Mouse (Mus musculus) hindbrain, embryonic 13.5 days (tissue): Measurements from ENCODE around the gene Psmc5. TPM values are rescaled to one million over a fixed set of nuclear protein-coding genes. Genes with fewer than 3 reads are reported as not detected.
A peak's percentile ranks its signal among the peaks of the same experiment; 100 is the strongest.
"Not testable (repeated sequence)": the region's sequence is repeated elsewhere in the genome, so short reads cannot be mapped to it uniquely, and the experiment has no call there.

ENCODE experiments used
- ATAC-seq: fragments of 200-750 bp; cut with Nextera tagmentation; 2 replicates; pipeline ENCODE4 v1.8.0; 2017; ENCODE audit warnings: moderate TSS enrichment; ENCODE audit not compliant: low FRiP score
- H3K27ac ChIP-seq: fragments of 300-500 bp; sonication (generic); 2 replicates; pipeline ENCODE4 v1.5.1; 2015; ENCODE audit warnings: inconsistent platforms, mild to moderate bottlenecking, moderate library complexity
- H3K27me3 ChIP-seq: fragments of 300-500 bp; sonication (generic); 2 replicates; pipeline ENCODE4 v1.6.1; 2015; ENCODE audit warnings: mild to moderate bottlenecking, inconsistent platforms
- H3K36me3 ChIP-seq: fragments of 300-500 bp; sonication (generic); 2 replicates; pipeline ENCODE4 v1.6.1; 2015; ENCODE audit warnings: mild to moderate bottlenecking, inconsistent platforms
- H3K4me1 ChIP-seq: fragments of 300-500 bp; sonication (generic); replicated peaks from 2 replicates; pipeline ENCODE4 v1.6.1; 2015; ENCODE audit warnings: inconsistent platforms
- H3K4me2 ChIP-seq: fragments of 300-500 bp; sonication (generic); 2 replicates; pipeline ENCODE4 v1.6.1; 2015; ENCODE audit warnings: inconsistent platforms, mild to moderate bottlenecking, moderate library complexity
- H3K4me3 ChIP-seq: fragments of 300-500 bp; sonication (generic); 2 replicates; pipeline ENCODE4 v1.5.1; 2015; ENCODE audit warnings: mild to moderate bottlenecking, inconsistent platforms
- H3K9ac ChIP-seq: fragments of 300-500 bp; sonication (generic); 2 replicates; pipeline ENCODE4 v1.6.1; 2015; ENCODE audit warnings: mild to moderate bottlenecking, inconsistent platforms
- H3K9me3 ChIP-seq: fragments of 300-500 bp; sonication (generic); 2 replicates; pipeline ENCODE4 v1.6.1; 2016; ENCODE audit warnings: inconsistent platforms
- WGBS: fragments of 180-500 bp; shearing (Covaris S2); methylation state at CpG from one replicate; pipeline ENCODE4 v1.1.7; 2015; 5-methylcytosine and 5-hydroxymethylcytosine counted together
- polyA plus RNA-seq: library from polyadenylated mRNA; unstranded; fragments of >200 nt; fragmentation: Nextera tagmentation; extraction: Ambion mirVana; gene quantifications from 2 replicates; pipeline ENCODE4 v1.2.1, GENCODE M21; 2015

The Psmc5 gene
- 339 and 341 TPM in 2 replicates for polyA plus RNA-seq

GRCm38 (mm10) chr11:106255685-106256451, at the start of gene Psmc5, which contains the start of gene Ftsj3:
Psmc5 (plus strand) TSS chr11:106256154.
Ftsj3 (minus strand) TSS chr11:106256079.
- Histone ChIP-seq H3K27ac (peak within 1 kb of the TSS; percentile 90), H3K36me3 (peaks cover 50% of the 10 kb centered on the region), H3K4me3 (peak within 1 kb of the TSS; percentile 84), H3K9me3 (no peaks in the 10 kb centered on the region), H3K4me2 (peak within 1 kb of the TSS; percentile 99), H3K27me3 (no peaks in the 10 kb centered on the region), H3K9ac (peak within 1 kb of the TSS; percentile 88), H3K4me1 (peaks cover 29% of the 10 kb centered on the region)
- WGBS: under 1% methylated on average over 42 of the region's 42 CpGs
- peak; percentile 97 for ATAC-seq

GRCm38 (mm10) chr11:106212771-106213170, 43.2 kb upstream of the Psmc5 start:
- Histone ChIP-seq H3K4me2 (no peak overlapping the region), H3K4me1 (peaks cover 18% of the 10 kb centered on the region), H3K9ac (0 out of 2 replicates have a peak overlapping the region, but pooled peaks have one; percentile 2), H3K27me3 (no peaks in the 10 kb centered on the region), H3K36me3 (peaks cover 52% of the 10 kb centered on the region), H3K4me3 (no peak overlapping the region), H3K27ac (no peak overlapping the region), H3K9me3 (no peaks in the 10 kb centered on the region)
- WGBS: 94% methylated on average over 8 of the region's 8 CpGs
- ATAC-seq: no peak

GRCm38 (mm10) chr11:106214856-106215255, 41.1 kb upstream of the Psmc5 start:
- H3K27me3 ChIP-seq: no peaks in the 10 kb centered on the region
- 92% methylated on average over 5 of the region's 5 CpGs for WGBS
- peak overlapping the region; percentile 96 for H3K4me3 ChIP-seq
- peaks cover 32% of the 10 kb centered on the region for H3K36me3 ChIP-seq
- H3K9me3 ChIP-seq: no peaks in the 10 kb centered on the region
- H3K9ac ChIP-seq: peak overlapping the region; percentile 97; the same call in 1 of the 2 replicates
- no peak overlapping the region for H3K27ac ChIP-seq
- no peak for ATAC-seq
- peak overlapping the region; percentile 68 for H3K4me2 ChIP-seq
- peaks cover 35% of the 10 kb centered on the region for H3K4me1 ChIP-seq

GRCm38 (mm10) chr11:106215450-106215859, 40.5 kb upstream of the Psmc5 start:
- Histone ChIP-seq H3K27me3 (no peaks in the 10 kb centered on the region), H3K9ac (peak overlapping the region; percentile 97), H3K4me1 (peaks cover 41% of the 10 kb centered on the region), H3K9me3 (no peaks in the 10 kb centered on the region), H3K27ac (peak overlapping the region; percentile 94; the same call in 1 of the 2 replicates), H3K36me3 (peaks cover 26% of the 10 kb centered on the region), H3K4me2 (peak overlapping the region; percentile 68), H3K4me3 (peak overlapping the region; percentile 96)
- 31% methylated on average over 7 of the region's 7 CpGs for WGBS
- ATAC-seq: no peak

GRCm38 (mm10) chr11:106215927-106216729, 39.8 kb upstream of the Psmc5 start, which contains the start of gene Ccdc47:
Ccdc47 (minus strand) TSS chr11:106216344.
- under 1% methylated on average over 46 of the region's 46 CpGs for WGBS
- Histone ChIP-seq H3K4me3 (peak within 1 kb of the TSS; percentile 96), H3K4me1 (peaks cover 46% of the 10 kb centered on the region), H3K27me3 (no peaks in the 10 kb centered on the region), H3K27ac (peak within 1 kb of the TSS; percentile 94), H3K9ac (peak within 1 kb of the TSS; percentile 97), H3K9me3 (no peaks in the 10 kb centered on the region), H3K36me3 (peaks cover 20% of the 10 kb centered on the region), H3K4me2 (peak within 1 kb of the TSS; percentile 72)
- peak; percentile 99 for ATAC-seq

- peak within 1 kb of the TSS; percentile 96 for H3K4me3 ChIP-seq
- H3K9me3 ChIP-seq: no peaks in the 10 kb centered on the region
- peak within 1 kb of the TSS; percentile 72 for H3K4me2 ChIP-seq
- H3K27ac ChIP-seq: peak within 1 kb of the TSS; percentile 94
- H3K4me1 ChIP-seq: peaks cover 47% of the 10 kb centered on the region
- peak within 1 kb of the TSS; percentile 97 for H3K9ac ChIP-seq
- peak; percentile 97 for ATAC-seq
- H3K27me3 ChIP-seq: no peaks in the 10 kb centered on the region
- peaks cover 13% of the 10 kb centered on the region for H3K36me3 ChIP-seq
- under 1% methylated on average over 69 of the region's 70 CpGs for WGBS
These were observed 39.0 kb upstream of the Psmc5 start, which contains the start of gene Ddx42 for GRCm38 (mm10) chr11:106216730-106217490. Ddx42 (plus strand) TSS chr11:106216926.

- H3K9me3 ChIP-seq: no peaks in the 10 kb centered on the region
- H3K4me1 ChIP-seq: peaks cover 37% of the 10 kb centered on the region
- peaks cover 19% of the 10 kb centered on the region for H3K36me3 ChIP-seq
- no peak overlapping the region for H3K4me2 ChIP-seq
- no peak for ATAC-seq
- H3K9ac ChIP-seq: no peak overlapping the region
- H3K27me3 ChIP-seq: no peaks in the 10 kb centered on the region
- H3K27ac ChIP-seq: no peak overlapping the region
- 94% methylated on average over 3 of the region's 3 CpGs for WGBS
- H3K4me3 ChIP-seq: no peak overlapping the region
These were observed 35.4 kb upstream of the Psmc5 start for GRCm38 (mm10) chr11:106220603-106221002.

GRCm38 (mm10) chr11:106233978-106234377, 22.0 kb upstream of the Psmc5 start:
- H3K4me1 ChIP-seq, H3K4me2 ChIP-seq, H3K9ac ChIP-seq, H3K4me3 ChIP-seq, H3K9me3 ChIP-seq, H3K27ac ChIP-seq, H3K27me3 ChIP-seq, ATAC-seq: not testable (repeated sequence)
- WGBS: 81% methylated on average over 8 of the region's 8 CpGs
- H3K36me3 ChIP-seq: peaks cover 71% of the 10 kb centered on the region

GRCm38 (mm10) chr11:106246834-106247233, 9.1 kb upstream of the Psmc5 start:
- Histone ChIP-seq H3K4me1 (no peaks in the 10 kb centered on the region), H3K36me3 (peaks cover 99% of the 10 kb centered on the region), H3K9me3 (no peaks in the 10 kb centered on the region), H3K9ac (no peak overlapping the region), H3K27me3 (no peaks in the 10 kb centered on the region), H3K4me3 (no peak overlapping the region), H3K27ac (no peak overlapping the region), H3K4me2 (no peak overlapping the region)
- 96% methylated on average over 1 of the region's 1 CpGs for WGBS
- no peak for ATAC-seq

- Histone ChIP-seq H3K27ac (no peak overlapping the region), H3K36me3 (peaks cover 97% of the 10 kb centered on the region), H3K9ac (no peak overlapping the region), H3K4me1 (no peaks in the 10 kb centered on the region), H3K4me2 (no peak overlapping the region), H3K4me3 (no peak overlapping the region), H3K27me3 (no peaks in the 10 kb centered on the region), H3K9me3 (no peaks in the 10 kb centered on the region)
- 90% methylated on average over 7 of the region's 7 CpGs for WGBS
- ATAC-seq: no peak
These were observed 6.6 kb upstream of the Psmc5 start for GRCm38 (mm10) chr11:106249326-106249725.

GRCm38 (mm10) chr11:106254767-106255166, 1.2 kb upstream of the Psmc5 start:
- no peak for ATAC-seq
- 24% methylated on average over 2 of the region's 2 CpGs for WGBS
- Histone ChIP-seq H3K4me1 (peaks cover 29% of the 10 kb centered on the region), H3K9me3 (no peaks in the 10 kb centered on the region), H3K9ac (peak overlapping the region; percentile 88), H3K4me3 (peak overlapping the region; percentile 84), H3K27ac (no peak overlapping the region), H3K36me3 (peaks cover 57% of the 10 kb centered on the region), H3K4me2 (peak overlapping the region; percentile 99), H3K27me3 (no peaks in the 10 kb centered on the region)
